Mouse (Mus musculus) adrenal gland, postnatal 14 days (tissue): Measurements from ENCODE around the gene Cmtm6. TPM values are rescaled to one million over a fixed set of nuclear protein-coding genes. Genes with fewer than 3 reads are reported as not detected.
A peak's percentile ranks its signal among the peaks of the same experiment; 100 is the strongest.

Source experiments
- DNase-seq: peaks from one replicate; pipeline ENCODE4 v3.0.0; 2021; ENCODE audit warnings: mixed read lengths
- total RNA-seq: library from RNA; stranded (reverse); gene quantifications from 2 replicates; pipeline ENCODE4 v1.2.3, GENCODE M21; 2021

Gene Cmtm6
- total RNA-seq, 1 experiment from 2014 or later: 57.6 TPM

DNA sequence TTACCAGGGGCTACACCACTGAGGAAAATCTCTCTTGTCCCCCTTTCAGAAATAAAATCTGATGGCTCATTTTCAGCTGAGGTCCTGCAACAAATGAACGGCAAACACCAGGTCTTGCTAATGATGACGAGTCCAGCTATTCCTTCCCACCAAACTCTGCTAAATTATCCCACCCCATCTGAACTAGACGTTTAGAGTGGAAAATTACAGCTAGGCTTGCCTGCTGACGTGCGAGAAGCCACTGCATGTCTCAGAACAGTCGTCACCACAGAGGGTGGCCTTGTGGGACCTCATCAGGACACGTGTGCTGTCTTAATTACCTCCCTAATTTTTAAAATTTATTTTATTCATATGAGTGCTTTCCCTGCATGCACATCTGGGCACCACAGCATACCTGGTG is 40.6 kb downstream of the Cmtm6 start:
- DNase-seq: no peak

DNA sequence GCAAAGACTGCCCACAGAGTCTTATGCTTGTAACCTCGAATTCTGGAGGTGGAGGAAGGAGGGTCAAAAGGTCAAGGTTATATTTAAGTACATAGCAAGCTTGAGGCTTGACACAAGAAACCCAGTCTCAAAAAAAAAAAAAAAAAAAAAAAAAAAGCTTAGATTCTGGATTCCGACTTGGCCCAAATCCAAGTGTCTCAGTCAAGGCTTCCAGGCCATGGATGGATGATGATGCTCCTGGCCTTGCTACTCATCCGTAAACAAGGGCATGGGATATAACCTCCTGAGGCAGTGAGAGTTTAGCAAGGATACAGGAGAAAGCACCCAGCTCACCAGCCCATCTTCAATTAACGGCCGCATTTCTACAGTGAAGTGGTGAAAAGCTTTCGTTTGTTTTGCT is 43.7 kb downstream of the Cmtm6 start:
- peak; percentile 61 for DNase-seq

- DNase-seq: peak; percentile 62
These were observed 44.4 kb downstream of the Cmtm6 start for GRCm38 (mm10) chr9:114775272-114775671.

DNA sequence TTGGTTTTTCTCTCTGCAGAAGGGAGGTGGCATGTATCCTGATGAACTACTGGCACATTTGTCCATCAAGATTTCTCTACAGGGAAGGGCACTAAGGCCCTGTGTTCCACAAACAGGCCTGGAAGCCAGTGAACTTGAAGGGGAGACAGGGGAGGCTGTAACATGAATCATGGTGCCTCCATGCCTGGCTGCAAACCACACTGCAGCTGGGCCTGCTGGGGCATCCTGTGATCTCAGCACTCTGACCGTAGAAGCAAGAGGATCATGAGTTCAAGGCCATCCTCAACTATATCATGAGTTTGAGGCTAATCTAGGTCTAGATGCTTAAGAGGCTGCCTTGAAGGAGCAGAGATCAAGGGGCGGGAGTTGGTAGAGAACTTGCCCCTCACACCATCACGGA is 45.4 kb downstream of the Cmtm6 start:
- DNase-seq: no peak

DNA sequence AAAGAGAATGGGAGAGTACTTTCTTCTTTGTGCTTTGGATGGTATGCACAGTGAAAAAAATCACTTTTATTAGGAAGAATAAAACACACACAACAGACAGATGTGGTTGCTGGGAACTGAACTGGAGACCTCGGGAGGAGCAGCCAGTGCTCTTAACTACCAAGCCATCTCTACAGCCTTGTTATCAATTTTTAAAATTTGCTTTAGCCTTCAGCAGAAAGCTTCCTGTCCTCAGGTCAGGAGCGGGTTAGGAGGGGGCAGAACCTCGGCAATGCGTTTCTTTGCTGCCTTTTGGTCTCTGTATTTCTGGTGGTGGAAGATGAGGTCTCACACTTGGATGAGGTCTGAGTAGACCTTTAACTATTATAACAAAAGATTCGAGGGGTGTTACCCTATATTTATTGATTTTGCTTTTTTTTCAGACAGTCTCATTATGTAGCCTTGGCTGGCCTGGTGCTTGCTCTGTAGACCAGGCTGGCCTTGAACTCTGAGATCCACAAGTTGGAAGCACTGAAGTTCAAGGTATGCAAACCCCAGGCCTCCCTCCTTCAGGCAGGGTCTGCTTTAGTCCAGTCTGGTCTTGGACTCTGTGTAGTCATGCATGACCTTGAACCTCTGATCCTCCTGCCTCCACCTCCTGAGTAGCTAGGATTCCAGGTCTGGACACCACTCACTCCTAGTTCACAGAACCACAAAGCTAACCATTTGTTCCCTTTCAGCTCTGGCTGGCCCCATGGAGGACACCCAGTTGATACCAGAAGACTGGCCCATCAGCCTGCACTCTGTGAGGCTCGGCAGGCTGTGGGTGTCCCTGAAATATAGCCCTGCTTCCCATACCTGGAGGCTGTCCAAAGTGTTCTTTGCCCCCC is 46.5 kb downstream of the Cmtm6 start:
- DNase-seq: no peak

- no peak for DNase-seq
These were observed 47.1 kb downstream of the Cmtm6 start for GRCm38 (mm10) chr9:114778047-114778390.

- no peak for DNase-seq
These were observed 48.0 kb downstream of the Cmtm6 start for GRCm38 (mm10) chr9:114778877-114779276.

- DNase-seq: peak; percentile 48
These were observed 49.2 kb downstream of the Cmtm6 start for GRCm38 (mm10) chr9:114779984-114780745.

DNA sequence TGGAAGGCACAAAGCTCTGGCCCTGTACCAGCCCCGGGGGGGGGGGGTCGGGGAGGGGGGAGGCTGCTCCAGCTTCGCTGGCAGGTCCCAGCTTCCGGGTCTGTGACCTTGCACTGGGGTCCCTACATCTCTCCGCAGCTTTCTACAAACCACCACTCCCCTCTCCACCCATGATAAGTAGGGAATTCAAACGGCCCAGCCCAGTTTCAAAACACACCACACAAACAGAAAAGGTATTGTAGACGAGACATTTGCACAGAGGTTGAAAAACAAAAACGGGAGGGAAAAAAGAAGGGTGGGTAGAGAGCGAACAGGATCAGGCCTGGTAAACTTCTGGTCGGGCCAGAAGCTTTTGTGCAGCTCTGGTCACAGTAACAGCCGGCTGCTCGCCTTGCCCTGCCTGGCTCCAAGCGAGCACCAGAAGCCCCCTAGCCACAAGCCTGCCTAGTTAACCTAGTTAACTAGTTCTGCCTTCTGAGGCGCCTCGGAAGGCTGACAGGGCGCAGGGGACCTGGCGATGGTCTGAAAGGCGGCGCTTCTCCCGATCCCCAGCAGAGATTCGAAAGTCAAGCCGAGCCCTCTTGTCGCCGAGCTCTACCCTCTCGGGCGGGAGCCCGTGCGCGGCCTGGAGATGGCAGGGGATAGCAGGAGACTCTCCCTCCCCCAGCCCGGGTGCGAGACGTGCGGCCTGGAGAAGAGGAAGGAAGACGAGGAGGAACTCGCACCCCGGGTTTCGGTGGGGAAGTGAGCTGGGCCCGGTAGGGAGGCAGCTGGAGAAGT is 50.0 kb downstream of the Cmtm6 start:
- DNase-seq: peak; percentile 77

- peak; percentile 91 for DNase-seq
These were observed 50.8 kb downstream of the Cmtm6 start, which contains the start of gene Cmtm7 for GRCm38 (mm10) chr9:114781526-114782212. Gene Cmtm7 (minus strand): TSS chr9:114781856.

GRCm38 (mm10) chr9:114785432-114786125 is 54.7 kb downstream of the Cmtm6 start:
- no peak for DNase-seq

- DNase-seq: no peak
These were observed 56.2 kb downstream of the Cmtm6 start for GRCm38 (mm10) chr9:114787134-114787533.

DNA sequence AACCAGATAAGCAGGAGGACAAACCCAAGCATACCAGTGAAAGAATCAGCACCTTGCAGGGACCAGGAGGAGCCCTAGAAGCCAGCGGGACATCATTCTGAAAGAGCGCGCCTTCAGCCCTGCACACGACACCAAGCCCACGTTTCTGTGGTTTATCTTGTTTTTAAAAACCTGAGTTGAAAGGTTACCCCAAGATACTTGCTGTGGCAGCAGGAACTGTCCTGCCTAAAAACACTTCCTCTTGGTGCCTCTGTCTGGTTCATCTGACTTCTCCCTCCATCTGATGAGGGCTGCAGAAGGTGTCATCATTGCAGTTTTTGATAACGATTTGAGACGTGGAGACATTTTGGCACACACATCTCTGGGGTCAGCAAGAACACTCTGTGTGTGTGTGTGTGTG is 56.8 kb downstream of the Cmtm6 start:
- DNase-seq: no peak

GRCm38 (mm10) chr9:114788697-114789096 is 57.8 kb downstream of the Cmtm6 start:
- no peak for DNase-seq

- no peak for DNase-seq
These were observed 58.6 kb downstream of the Cmtm6 start for GRCm38 (mm10) chr9:114789557-114789956.

GRCm38 (mm10) chr9:114789989-114790388 is 59.1 kb downstream of the Cmtm6 start:
- DNase-seq: no peak

DNA sequence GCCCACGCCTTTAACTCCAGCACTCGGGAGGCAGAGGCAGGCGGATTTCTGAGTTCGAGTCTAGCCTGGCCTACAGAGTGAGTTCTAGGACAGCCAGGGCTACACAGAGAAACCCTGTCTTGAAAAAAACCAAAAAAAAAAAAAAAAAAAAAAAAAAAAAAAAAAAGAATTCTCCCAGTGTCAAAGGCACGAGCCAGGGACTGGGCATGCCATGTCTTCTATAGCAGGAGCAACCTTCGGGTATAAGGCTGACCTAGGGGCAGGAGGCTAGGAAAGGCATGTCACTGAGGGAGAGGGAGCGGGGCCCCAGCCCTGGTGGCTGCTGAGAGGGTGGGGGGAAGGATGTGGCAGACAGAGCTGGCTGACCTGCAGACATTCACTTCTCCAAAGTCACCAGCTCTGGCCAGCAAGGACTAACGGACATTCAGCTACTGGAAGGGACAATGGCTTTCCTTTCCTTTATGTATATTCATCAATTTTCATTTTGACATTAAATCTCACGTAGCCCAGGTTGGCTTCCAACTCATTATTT is 62.9 kb downstream of the Cmtm6 start:
- no peak for DNase-seq

DNA sequence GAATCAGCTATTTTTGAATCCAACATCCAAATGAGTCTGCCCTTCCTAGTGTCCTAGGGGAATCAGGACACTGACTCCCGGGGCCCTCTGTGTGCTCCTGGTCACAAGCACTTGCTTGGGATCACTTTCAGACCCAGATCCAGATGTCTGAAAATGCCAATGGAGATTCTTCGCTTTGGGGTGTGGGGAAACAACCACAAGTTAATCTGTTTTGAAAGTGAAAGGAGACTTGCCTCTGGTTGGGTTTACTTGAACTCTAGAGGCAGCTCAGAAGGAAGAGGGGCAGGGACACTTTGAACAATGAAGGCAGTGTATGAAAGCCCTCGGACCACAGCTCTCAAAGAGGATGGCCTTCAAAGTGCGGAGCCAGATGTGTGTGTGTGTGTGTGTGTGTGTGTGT is 63.6 kb downstream of the Cmtm6 start:
- no peak for DNase-seq

DNA sequence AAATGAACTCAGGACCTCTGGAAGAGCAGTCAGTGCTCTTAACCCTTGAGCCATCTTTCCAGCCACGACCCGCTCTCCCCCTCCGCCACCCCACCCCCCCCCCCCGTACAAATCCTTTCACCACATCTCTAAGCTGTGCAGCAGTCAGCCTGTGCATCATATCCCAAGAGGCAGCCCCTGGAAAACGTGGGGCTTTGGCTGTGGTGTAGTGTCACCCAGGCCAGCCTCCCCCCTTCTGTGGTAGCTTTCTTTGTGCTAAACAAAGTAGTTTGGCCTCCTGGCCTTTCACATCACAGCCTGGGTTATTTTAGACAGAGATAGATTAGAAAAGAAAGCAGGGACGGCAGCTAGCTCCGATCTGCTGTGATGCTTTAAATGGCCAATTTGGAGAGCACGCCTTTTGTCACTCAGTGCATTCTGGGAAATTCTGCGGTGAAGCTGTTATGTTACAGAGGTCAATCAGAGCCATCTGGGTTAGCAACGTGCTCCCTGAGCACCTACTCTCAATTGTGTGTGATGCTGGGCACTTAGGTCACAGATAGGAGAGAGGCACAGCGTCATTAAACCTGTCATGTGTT is 65.6 kb downstream of the Cmtm6 start:
- no peak for DNase-seq

DNA sequence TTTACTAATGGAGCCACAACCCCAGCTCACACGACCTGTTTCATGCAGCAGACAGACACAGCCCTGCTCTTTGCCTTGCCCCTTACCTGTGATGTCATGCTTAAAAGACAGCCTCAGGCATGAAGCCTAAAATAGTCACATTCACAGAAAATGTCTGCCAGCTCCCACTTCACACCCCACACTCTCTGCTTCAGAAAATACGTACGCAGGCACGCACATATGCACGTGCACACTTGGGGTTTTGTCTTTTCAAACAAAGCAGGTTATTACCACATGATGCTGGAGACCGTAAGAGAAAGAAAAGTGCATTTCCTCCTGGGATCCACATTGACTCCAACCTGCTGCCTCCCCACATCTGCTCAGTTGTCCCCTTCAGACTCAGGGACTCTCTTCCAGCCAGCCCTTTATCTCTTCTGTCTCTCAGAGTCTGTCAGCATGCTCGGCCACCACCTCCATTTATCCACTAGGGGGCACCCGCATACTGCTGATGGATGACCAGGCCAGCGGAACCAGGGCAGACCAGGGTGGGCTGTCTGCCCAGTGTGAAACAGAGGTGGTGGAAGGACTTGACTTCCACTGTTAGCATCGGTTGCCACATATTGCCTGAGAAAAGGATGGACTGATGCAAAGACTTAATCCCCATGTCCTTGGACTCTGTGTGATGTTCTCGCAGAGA is 66.6 kb downstream of the Cmtm6 start:
- peak; percentile 92 for DNase-seq
